Mouse (Mus musculus) monocyte, adult 59 days (primary cell): ENCODE results near the gene Acot12. TPM values are rescaled to one million over a fixed set of nuclear protein-coding genes. Genes with fewer than 3 reads are reported as not detected.

Experiments
- total RNA-seq, 2 experiments: library from RNA; stranded (reverse); gene quantifications; one replicate each; pipeline ENCODE4 v1.2.4; 2023

The Acot12 gene
- total RNA-seq = not detected

GRCm38 (mm10) chr13:91741280-91742047 lies at the start of gene Acot12:
Acot12 (plus strand) TSS chr13:91741512.

DNA sequence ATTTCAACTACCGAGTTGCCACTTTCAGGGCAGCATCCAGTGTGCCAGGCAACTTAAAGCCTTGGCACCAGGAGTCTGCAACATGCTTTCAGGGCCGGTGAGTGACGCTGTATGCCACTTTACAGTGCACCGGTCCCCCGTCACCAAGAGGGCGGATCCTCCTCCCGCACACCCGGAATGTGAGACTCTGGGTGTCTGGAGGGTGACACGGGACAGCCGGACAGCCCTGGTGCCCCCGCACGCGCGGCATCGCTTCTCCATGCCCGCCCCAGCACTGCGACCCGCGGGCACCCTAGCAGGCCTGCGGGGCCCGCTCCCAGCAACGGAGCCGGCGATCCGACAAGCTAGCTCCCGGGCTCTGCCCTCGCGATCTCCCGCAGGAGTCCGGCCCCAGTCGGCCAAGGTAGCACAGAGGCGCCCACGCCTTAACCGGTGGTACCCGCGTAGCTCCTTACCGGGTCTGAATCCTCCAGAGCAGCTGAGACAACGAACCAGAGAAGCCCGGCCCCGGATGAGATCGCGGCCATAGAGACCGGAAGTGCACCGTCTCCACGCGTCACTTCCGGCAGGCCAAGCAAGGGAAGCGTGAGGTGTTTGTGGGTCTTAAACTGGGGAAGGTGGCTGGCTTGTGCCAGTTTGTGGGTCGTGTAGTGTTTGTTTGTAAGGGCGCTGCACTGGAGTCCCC lies 66.0 kb downstream of the Acot12 start, which contains the start of gene Zcchc9:
Zcchc9 (minus strand) TSS at position 551 of the 685 bp plus-strand sequence.

Other genes starting within 250 kb of the Acot12 start
- gene Zcchc9, start 66.2 kb downstream of the Acot12 start, total RNA-seq = 10 to 100 TPM; 28.5 to 34.5 TPM
- gene Ckmt2, start 135.4 kb downstream of the Acot12 start, total RNA-seq = not detected